Mouse (Mus musculus): ENCODE results near the gene Itpkb.

GRCm38 (mm10) chr1:180379559-180379958, 49.3 kb downstream of the Itpkb start:
- TF ChIP-seq CTCF (IDR thresholded peaks at IDR 0.05; ENCODE audit: low read depth, low read length) (no peak), TAL1 (conservative IDR thresholded peaks at IDR 0.05; ENCODE audit: low read depth, low read length) (no peak)

Measured in G1E (cell line).